19 mouse cellular contexts compared by ENCODE assay signal in the genomic region with DNA sequence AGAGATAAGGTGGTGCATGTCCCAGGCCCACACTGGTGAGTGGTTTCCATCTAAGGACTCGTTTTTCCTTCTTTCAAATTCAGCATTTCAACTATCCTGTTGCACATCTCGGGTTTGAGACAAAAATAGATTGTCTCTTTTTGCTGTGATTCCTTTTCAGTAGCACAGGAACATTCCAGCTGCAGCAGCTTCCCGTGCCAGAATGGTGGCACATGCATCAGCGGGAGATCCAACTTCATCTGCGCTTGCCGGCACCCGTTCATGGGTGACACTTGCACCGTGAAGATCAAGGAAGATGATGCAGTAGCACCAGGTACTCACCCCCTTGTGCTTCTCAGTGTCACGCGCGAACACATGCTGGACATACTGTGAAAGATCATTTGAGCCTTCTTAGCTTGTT.
DNase-seq lines count a peak whose midpoint lies in the region.
"Had no signal": no experiment of that assay in that cellular context is flagged by ENCODE, and none has a peak within 500 bp of the region (broad histone marks: within the 10 kb centered on the region; RNA-seq: fewer than 3 reads in every experiment).

No protein-coding gene starts in this region.

- peak; percentile 10 to 19 for DNase-seq in left cerebral cortex, postnatal 10 days (ENCODE audit: extremely low spot score in 1 of 2, low spot score in 2 of 2)
- no peak for DNase-seq in left cerebral cortex, postnatal 4 days
- DNase-seq in right cerebral cortex, adult 18-20 months: peak; percentile 11
- DNase-seq in right cerebral cortex, postnatal 4 days: no peak
- peak; percentile 21 for DNase-seq in right cerebral cortex, postnatal 14 days
- DNase-seq in retina, postnatal 1 day: no peak
- DNase-seq in heart, postnatal 36 days: no peak
- DNase-seq: adrenal gland, postnatal 10 days; cerebellum, adult 11 months; cerebellum, adult 9-10 months; cerebellum, postnatal 36 days; embryo, embryonic 11 days; gastrocnemius, postnatal 10 days; heart, postnatal 14 days; kidney, adult 2 months; kidney, postnatal 36 days; liver, postnatal 0 days; lung, postnatal 36 days; thymus, postnatal 25 days had no signal

- intact Hi-C loops in left cerebral cortex, postnatal 10 days (cut with DNase I): loop anchor here (10.0 kb wide), 1 partner anchor 188 kb away; no protein-coding TSS in a partner anchor
- intact Hi-C loops in left cerebral cortex, postnatal 4 days (cut with DNase I): loop anchor here (5.0 kb wide), 1 partner anchor 315 kb away; no protein-coding TSS in a partner anchor
- intact Hi-C loops in heart, postnatal 36 days (cut with DNase I): loop anchor here (1.0 kb wide), 1 partner anchor 314 kb away; no protein-coding TSS in a partner anchor

Comparison
In these comparisons a context has a peak if more than half of its experiments do, and no peak if none do; other contexts are left out.
1. DNase-seq: peak in left cerebral cortex, postnatal 10 days (2 of 2), right cerebral cortex, adult 18-20 months (single experiment) and right cerebral cortex, postnatal 14 days (single experiment); none in left cerebral cortex, postnatal 4 days (single experiment), right cerebral cortex, postnatal 4 days (single experiment), retina, postnatal 1 day (single experiment) and heart, postnatal 36 days (0 of 2).